ENCODE assay signal across 31 mouse cellular contexts in genomic region chr9:49189426-49189825, GRCm38 (mm10).
DNase-seq lines count a peak whose midpoint lies in the region; ATAC-seq lines count a peak whose summit lies in the region.
"Had no signal": no experiment of that assay in that cellular context is flagged by ENCODE, and none has a peak within 500 bp of the region (broad histone marks: within the 10 kb centered on the region; RNA-seq: fewer than 3 reads in every experiment).

No protein-coding gene starts in this region.

- no peak overlapping the region for H3K4me2 ChIP-seq in intestine, embryonic 15.5 days (replicated peaks)
- no peak overlapping the region for H3K4me2 ChIP-seq in kidney, embryonic 14.5 days (replicated peaks; ENCODE audit: low read depth, low read length)
- H3K4me2 ChIP-seq: embryonic facial prominence, embryonic 15.5 days; forebrain, embryonic 12.5 days; hindbrain, embryonic 14.5 days; limb, embryonic 15.5 days; liver, embryonic 13.5 days; midbrain, embryonic 12.5 days; neural tube, embryonic 12.5 days had no signal

- intact Hi-C loops in heart, postnatal 10 days (cut with DNase I): no loop called here
- intact Hi-C loops in heart, postnatal 36 days (cut with DNase I): no loop called here

- 64% methylated on average over 2 of the region's 2 CpGs for WGBS in intestine, embryonic 15.5 days
- WGBS in kidney, embryonic 14.5 days: 69% methylated on average over 2 of the region's 2 CpGs

- no peak overlapping the region for H3K9ac ChIP-seq in intestine, embryonic 15.5 days
- H3K9ac ChIP-seq in kidney, embryonic 14.5 days (ENCODE audit: low read depth, low read length): no peak overlapping the region
- H3K9ac ChIP-seq: embryonic facial prominence, embryonic 15.5 days; forebrain, embryonic 12.5 days; hindbrain, embryonic 14.5 days; limb, embryonic 15.5 days; liver, embryonic 13.5 days; midbrain, embryonic 12.5 days; neural tube, embryonic 12.5 days had no signal

- H3K27me3 ChIP-seq in intestine, embryonic 15.5 days (replicated peaks): no peaks in the 10 kb centered on the region
- H3K27me3 ChIP-seq in kidney, embryonic 14.5 days (ENCODE audit: control insufficient read depth, insufficient read depth, low read length): no peaks in the 10 kb centered on the region
- H3K27me3 ChIP-seq: embryonic facial prominence, embryonic 15.5 days; limb, embryonic 15.5 days; liver, embryonic 13.5 days; midbrain, embryonic 12.5 days; neural tube, embryonic 12.5 days had no signal

- peak; percentile 1 to 2 for DNase-seq in heart, postnatal 10 days
- DNase-seq in heart, postnatal 36 days: no peak
- DNase-seq in brain, adult 2 months (ENCODE audit: low read depth, low spot score): peak; percentile 89
- DNase-seq in cerebellum, adult 8-10 months: peak; percentile 65
- DNase-seq in cerebellum, postnatal 25 days: peak; percentile 72 to 80
- DNase-seq: adrenal gland, adult 2 months; adrenal gland, postnatal 36 days; gastrocnemius, postnatal 10 days; kidney, adult 11 months; layer of hippocampus, postnatal 36 days; liver, embryonic 13.5 days; lung, adult 18-20 months; lung, postnatal 10 days; right cerebral cortex, adult 18-20 months; spleen, adult 18-20 months; thymus, postnatal 14 days had no signal

- H3K4me1 ChIP-seq in intestine, embryonic 15.5 days (replicated peaks): no peaks in the 10 kb centered on the region
- H3K4me1 ChIP-seq in kidney, embryonic 14.5 days (ENCODE audit: control insufficient read depth, insufficient read depth, low read length): no peaks in the 10 kb centered on the region
- H3K4me1 ChIP-seq: embryonic facial prominence, embryonic 10.5 days; embryonic facial prominence, embryonic 15.5 days; forebrain, embryonic 12.5 days; heart, embryonic 10.5 days; limb, embryonic 10.5 days; limb, embryonic 15.5 days; liver, embryonic 13.5 days; midbrain, embryonic 12.5 days; neural tube, embryonic 12.5 days had no signal

- H3K36me3 ChIP-seq in intestine, embryonic 15.5 days: no peaks in the 10 kb centered on the region
- H3K36me3 ChIP-seq in kidney, embryonic 14.5 days (ENCODE audit: control insufficient read depth, insufficient read depth, low read length): no peaks in the 10 kb centered on the region
- H3K36me3 ChIP-seq: embryonic facial prominence, embryonic 10.5 days; embryonic facial prominence, embryonic 15.5 days; forebrain, embryonic 12.5 days; heart, embryonic 10.5 days; limb, embryonic 10.5 days; limb, embryonic 15.5 days; liver, embryonic 13.5 days; midbrain, embryonic 12.5 days; neural tube, embryonic 12.5 days had no signal

- ATAC-seq in intestine, embryonic 15.5 days: no peak
- no peak for ATAC-seq in megakaryocyte progenitor cell, adult 5-6 weeks (replicated peaks; ENCODE audit: poor library complexity)
- no peak for ATAC-seq in kidney, embryonic 14.5 days (ENCODE audit: low FRiP score, low TSS enrichment)
- ATAC-seq: CD4-positive, CD25-positive, alpha-beta regulatory T cell, adult 4 months had no signal

- H3K4me3 ChIP-seq in intestine, embryonic 15.5 days (replicated peaks): no peak overlapping the region
- no peak overlapping the region for H3K4me3 ChIP-seq in kidney, embryonic 14.5 days (ENCODE audit: low read length)
- H3K4me3 ChIP-seq: embryonic facial prominence, embryonic 10.5 days; embryonic facial prominence, embryonic 15.5 days; forebrain, embryonic 12.5 days; heart, embryonic 10.5 days; limb, embryonic 10.5 days; limb, embryonic 15.5 days; liver, embryonic 13.5 days; midbrain, embryonic 12.5 days; myocyte; neural tube, embryonic 12.5 days had no signal

- no peak overlapping the region for H3K27ac ChIP-seq in intestine, embryonic 15.5 days
- H3K27ac ChIP-seq in kidney, embryonic 14.5 days (ENCODE audit: low read depth, low read length): no peak overlapping the region
- H3K27ac ChIP-seq: embryonic facial prominence, embryonic 10.5 days; embryonic facial prominence, embryonic 15.5 days; forebrain, embryonic 12.5 days; heart, embryonic 10.5 days; hindbrain, embryonic 14.5 days; kidney, postnatal 0 days; limb, embryonic 10.5 days; limb, embryonic 15.5 days; liver, embryonic 13.5 days; midbrain, embryonic 12.5 days; neural tube, embryonic 12.5 days had no signal

- H3K9me3 ChIP-seq in intestine, embryonic 15.5 days: no peaks in the 10 kb centered on the region
- H3K9me3 ChIP-seq in kidney, embryonic 14.5 days (ENCODE audit: control insufficient read depth, low read length): no peaks in the 10 kb centered on the region
- H3K9me3 ChIP-seq: embryonic facial prominence, embryonic 10.5 days; embryonic facial prominence, embryonic 15.5 days; forebrain, embryonic 12.5 days; heart, embryonic 10.5 days; limb, embryonic 10.5 days; limb, embryonic 15.5 days; liver, embryonic 13.5 days; midbrain, embryonic 12.5 days; neural tube, embryonic 12.5 days had no signal

Comparison
In these comparisons a context has a peak if more than half of its experiments do, and no peak if none do; other contexts are left out.
1. DNase-seq: peak in heart, postnatal 10 days (2 of 2), brain, adult 2 months (single experiment), cerebellum, adult 8-10 months (single experiment) and cerebellum, postnatal 25 days (2 of 2); none in heart, postnatal 36 days (0 of 2).